Mouse (Mus musculus): ENCODE results near the gene Stub1.

DNA sequence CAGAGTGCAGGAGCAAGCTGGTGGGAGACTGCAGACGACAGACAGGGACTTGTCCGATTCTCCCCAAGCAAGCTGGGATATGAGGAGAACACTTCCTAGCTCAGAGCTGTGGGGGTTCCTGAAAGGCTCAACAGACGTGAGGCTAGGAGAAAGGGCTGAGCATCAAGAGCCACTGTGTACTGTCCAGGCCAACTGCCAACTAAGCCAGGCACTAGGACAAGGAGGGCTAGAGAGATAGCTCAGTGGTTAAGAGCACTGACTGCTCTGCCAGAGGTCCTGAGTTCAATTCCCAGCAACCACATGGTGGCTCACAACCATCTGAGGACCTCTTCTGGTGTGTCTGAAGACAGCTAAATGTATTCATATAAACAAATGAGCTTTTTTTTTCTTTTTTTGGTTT is 9.3 kb upstream of the Stub1 start:
- no peak for TF ChIP-seq CTCF (IDR thresholded peaks at IDR 0.05; ENCODE audit: control insufficient read depth, insufficient read depth, low read length)
- no peak for TF ChIP-seq POLR2A (IDR thresholded peaks at IDR 0.05; ENCODE audit: borderline replicate concordance, control insufficient read depth, low read depth, low read length)

Data from bone marrow, adult 2 months (tissue).